Mouse (Mus musculus) fat pad, adult 2 months (tissue): ENCODE measurements around the gene Rex1bd.
"Not testable (repeated sequence)": the region's sequence is repeated elsewhere in the genome, so short reads cannot be mapped to it uniquely, and the experiment has no call there.

Source experiments
- DNase-seq: peaks from one replicate; pipeline ENCODE4 v3.0.0-alpha.2; 2011; ENCODE audit warnings: low read depth, low spot score; ENCODE audit errors: extremely low read depth

Gene Rex1bd

GRCm38 (mm10) chr8:70529299-70529698, 22.7 kb upstream of the Rex1bd start:
- no peak for DNase-seq

DNA sequence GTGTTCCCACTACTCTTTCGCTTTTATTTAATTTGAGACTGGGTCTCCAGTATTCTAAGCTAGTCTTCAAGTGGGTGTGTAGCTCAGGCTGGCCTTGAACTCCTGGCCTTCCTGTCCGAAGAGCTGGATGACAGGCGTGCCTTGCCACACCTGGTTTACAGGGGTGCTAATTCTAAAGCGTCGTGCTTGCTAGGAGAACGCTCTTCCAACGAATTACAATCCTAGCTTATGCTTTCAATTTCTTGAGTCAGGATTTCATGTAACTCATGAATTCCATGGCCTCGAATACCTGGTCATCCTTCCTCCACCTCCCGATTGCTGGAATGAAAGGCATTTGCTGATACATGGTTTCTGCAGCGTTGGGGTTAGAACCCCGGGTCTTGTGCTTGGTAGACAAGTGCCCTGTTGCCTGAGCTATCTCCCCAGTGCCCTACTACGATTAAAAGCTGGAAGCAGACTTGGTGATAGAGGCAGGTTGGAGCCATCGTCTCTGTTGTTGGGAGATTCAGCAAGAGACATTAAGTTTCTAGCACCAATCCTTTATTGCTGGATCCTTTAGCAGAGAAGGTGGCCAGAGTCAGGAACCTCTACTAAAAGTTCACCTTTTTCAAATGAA, 21.7 kb upstream of the Rex1bd start:
- DNase-seq = no peak

DNA sequence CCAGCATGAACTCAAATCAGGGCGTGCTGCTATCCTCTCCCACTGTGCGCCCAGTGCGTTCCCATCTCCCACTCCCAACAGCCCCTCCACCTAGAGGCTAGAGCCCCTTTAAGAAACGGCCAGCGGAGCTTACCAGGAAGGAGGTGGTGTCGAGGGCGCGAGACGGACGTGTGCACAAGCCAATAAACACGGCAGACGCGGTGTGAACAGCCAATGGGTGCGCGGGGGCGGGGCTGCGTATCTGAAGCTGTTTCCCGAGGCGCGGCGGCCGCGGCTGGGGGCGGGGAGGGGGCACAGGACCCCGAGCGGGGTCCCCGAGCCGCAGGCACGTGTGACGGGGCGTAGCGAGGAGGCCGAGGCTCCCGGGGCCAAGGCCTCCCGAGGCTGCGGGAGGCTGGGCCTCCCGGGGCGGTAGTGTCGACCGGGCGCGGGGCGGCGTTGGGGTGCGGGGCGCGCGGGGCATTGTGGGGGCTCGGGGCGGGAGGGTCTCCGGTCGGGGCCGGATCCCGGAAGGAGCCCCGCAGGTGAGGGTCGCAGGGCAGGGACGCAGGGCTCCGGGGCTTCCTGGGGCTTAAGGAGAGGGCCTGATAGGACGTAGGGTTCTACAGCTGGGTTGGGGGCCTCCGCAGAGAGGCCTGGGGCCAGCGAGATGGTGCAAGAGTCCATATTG, 21.1 kb upstream of the Rex1bd start, which contains the start of the genes Fkbp8 and Kxd1:
Fkbp8 (plus strand) TSS at position 213 of the 670 bp plus-strand sequence.
Kxd1 (minus strand) TSS at position 445 of the 670 bp plus-strand sequence.
- no peak for DNase-seq

DNA sequence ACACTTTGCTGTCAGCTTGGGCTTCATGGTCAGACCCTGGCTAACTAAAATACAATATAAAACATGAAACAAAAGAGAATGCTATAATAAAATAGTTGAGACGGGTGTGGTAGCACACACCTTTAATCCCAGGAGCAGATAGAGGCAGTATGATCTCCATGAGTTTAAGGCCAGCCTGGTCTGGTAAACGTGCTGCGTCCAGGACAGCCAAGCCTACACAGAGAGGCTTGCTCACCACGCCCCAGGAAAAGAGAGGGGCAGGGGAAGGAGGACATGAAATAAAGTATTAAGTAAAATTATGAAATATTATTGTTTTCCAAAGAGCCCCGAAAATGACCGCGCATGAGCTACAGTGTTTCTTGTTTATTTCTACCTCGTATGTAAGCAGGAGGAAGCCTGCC, 20.6 kb upstream of the Rex1bd start:
- DNase-seq = no peak

DNA sequence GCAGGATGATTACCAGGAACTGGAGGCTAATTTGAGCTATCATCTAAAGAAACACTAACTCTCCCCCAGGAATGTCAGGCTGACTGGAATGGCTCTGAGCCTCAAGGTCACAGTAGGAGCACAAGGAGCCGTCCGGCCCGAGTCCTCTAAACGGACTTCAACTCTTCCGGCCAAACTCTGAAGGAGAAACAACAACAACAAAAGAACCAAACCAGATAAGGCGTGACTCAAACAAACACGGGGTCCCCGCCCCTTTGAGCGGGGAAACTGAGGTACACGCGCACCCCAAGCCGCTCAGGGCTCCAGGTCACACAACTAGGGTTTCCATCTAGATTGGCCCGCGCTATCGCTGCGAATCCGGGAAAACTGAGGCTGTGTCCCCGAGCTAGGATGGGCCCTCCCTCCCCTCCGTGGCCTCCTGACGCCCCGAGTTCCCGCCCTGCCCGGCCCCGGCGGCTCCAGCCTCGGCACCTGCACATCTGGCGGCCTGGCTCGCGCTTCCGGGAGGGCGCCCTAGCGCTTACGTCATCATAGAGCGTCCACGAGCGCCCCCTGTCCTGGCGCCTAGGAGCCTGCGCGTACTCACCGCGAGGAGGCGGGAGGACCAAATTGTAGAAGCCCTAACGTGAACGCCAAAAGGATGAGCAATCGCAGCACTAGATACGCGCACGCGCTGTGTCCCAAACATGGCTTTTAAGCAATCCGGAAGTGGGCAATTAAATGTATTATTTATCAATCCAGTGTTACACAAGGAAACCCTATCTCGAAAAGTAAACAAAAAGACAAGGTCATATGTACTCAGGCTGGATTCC, 16.2 kb upstream of the Rex1bd start:
- DNase-seq = no peak

- DNase-seq = no peak
Measured at GRCm38 (mm10) chr8:70519606-70520005, 13.1 kb upstream of the Rex1bd start.

GRCm38 (mm10) chr8:70519043-70519442, 12.5 kb upstream of the Rex1bd start:
- DNase-seq = no peak

DNA sequence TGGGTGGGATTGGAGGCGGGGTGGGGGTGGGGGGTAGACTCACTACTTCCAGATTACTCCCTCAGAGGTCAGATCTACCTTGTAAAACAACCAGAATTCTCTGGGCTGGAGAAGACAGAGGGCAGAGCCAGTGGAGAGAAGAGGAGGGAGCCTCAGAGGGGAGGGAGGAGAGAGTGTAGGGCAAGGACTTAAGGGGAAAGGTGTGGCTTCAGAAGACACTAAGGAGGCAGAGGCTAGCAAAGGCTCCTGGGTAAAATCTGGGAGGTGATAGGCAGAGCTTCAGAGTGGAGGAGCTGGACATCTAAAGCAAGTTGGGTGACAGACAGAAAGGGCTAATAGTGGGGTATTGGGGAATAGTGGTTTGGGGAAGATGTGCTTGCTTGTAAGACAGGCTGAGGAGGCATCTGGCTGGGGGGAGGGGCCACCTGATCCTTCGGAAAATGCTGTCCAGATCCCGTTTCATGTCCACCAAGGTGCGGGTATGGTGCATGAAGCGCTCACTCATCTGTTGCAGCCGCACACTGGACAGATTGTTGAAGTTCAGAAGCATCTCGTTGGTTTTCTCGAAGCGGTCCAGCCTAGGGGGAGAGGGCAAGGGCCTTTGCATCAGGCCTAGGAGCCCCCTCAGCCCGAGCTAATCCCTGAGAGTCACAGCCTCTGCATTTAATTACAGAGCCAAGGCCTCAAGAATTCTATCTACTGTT, 11.5 kb upstream of the Rex1bd start:
- DNase-seq = no peak

GRCm38 (mm10) chr8:70513441-70513840, 6.9 kb upstream of the Rex1bd start:
- no peak for DNase-seq

DNA sequence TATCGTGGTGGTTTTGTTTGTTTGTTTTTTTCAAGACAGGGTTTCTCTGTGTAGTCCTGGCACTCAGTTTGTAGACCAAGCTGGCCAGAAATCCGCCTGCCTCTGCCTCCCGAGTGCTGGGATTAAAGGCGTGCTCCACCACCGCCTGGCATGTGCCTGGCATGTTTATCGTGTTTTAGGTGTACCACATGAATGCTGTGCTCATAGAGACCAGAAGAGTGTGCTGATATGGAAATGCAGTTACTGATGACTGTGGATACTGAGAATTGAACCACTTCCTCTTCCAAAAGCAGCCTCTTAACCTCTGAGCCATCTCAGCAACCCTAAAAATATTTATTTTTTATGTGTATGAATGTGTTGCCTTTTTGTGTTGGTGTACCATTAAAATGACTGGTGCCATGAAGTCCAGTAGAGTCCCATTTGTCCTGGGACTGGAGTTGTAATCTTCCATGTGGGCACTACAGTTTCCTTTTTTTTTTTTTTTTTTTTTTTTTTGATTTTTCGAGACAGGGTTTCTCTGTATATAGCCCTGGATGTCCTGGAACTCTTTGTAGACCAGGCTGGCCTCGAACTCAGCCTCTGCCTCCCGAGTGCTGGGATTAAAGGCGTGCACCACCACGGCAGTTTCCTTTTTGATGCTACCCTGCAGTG, 5.8 kb upstream of the Rex1bd start:
- DNase-seq = no peak

DNA sequence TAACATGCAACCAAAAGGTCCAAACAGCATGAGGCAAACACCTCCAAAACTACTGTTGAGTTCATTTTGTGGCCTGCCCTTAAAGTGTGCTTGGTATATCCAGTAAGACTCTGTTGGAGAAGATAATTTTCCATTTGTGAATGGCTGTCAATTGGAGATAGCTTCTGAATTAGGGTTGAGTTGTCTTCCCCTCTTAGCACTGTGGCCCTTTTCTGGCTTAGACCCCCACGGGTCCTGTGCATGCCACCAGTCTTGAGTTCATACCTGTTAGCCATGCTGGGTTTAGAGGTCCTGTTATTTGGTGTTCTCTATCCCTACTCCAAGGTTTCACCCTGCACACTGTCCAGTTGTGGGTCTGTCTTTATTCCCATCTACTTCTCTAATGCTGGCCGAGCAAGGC, 5.2 kb upstream of the Rex1bd start:
- no peak for DNase-seq

- not testable (repeated sequence) for DNase-seq
Measured at GRCm38 (mm10) chr8:70511174-70511573, 4.6 kb upstream of the Rex1bd start.

DNA sequence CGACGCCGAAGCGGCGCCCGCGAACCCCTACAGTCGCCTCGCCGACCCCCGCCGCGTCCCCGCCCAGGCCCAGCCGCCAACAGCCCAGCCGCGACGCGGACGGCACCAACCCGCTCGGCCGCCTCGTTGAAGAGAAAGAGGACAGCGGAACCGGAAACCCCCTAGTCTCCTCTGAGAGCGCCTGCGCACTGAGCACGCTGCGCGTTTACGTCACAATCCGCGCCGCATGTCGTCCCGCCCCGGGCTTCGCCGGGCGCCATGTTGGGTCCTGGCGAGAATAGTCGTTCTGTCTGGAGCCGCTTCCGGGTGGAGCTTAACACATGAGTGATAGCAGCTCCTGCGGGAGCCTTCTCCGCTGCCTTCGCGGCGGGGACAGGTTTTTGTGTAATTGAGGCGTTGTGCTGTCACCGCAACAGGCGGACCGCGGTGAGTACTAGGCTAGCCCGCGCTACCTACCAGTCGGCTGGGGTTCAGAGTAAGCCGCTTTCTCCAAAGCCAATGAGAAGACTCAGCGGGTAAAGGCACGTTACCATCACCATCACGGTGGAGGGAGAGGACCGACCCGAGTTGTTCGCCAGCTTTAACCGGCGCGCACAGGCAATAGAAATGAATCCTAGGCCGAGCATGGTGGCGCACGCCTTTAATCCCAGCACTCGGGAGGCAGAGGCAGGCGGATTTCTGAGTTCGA, 3.8 kb upstream of the Rex1bd start, which contains the start of gene Uba52:
Uba52 (minus strand) TSS at position 574 of the 688 bp plus-strand sequence.
- DNase-seq = no peak

- DNase-seq = no peak
Measured at GRCm38 (mm10) chr8:70509281-70509952, 2.9 kb upstream of the Rex1bd start.

DNA sequence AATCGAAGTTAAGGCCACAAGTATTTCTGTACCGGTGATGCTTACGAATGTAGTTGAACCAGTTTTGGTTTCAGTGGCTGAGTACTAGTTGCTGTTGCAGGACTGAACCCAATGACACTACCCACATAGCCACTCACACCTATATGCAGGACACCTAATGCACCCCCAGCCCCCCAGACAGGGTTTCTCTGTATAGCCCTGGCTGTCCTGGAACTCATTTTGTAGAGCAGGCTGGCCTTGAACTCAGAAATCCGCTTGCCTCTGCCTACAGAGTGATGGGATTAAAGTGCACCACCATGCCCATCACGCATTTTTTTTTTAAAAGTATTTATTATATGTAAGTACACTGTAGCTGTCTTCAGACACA, 458 bp upstream of the Rex1bd start:
- no peak for DNase-seq

- DNase-seq = no peak
Measured at GRCm38 (mm10) chr8:70505698-70506327, 739 bp downstream of the Rex1bd start.

DNA sequence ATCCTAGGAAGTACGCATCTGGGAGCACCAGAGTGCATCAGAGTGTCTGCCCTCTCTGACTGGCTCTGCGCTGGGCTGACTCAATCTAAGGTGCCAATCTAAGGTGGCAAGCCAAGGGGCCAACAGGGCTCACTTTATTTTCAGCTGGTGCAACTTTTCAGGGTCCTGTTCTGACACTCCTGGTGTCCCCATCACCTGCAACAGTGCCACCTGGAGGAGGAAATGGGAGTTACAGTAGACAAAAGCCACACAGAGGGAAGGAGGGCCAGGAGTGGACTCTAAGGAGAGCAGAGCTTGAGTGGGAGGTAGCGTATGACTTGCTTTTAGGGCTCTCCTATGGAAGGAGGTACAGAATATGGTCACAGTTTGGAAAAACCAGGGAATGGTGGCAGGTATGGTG, 1.7 kb downstream of the Rex1bd start:
- DNase-seq = no peak

GRCm38 (mm10) chr8:70504291-70504716, 2.2 kb downstream of the Rex1bd start:
- no peak for DNase-seq
